8 mouse cellular contexts compared by ENCODE assay signal in the genomic region with DNA sequence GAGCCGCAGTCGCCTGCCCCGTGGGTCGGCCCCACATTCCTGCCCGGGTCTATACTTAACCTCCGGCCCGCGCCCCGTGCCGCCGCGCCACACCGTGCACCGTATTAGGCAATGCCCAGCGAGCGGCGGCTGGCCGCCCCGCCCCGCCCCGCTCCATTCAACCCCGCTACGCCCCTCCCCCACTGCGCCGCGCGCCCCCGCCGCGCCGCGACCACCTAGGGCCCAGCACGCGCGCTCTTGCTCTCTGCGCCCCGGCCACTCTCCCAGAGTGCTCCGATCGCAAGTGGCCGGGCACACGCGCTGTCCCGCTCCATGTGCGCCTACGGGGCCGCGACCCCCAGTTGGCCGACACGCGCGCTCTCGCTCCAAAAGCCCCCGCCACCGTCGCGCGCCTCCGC. TPM values are rescaled to one million over a fixed set of nuclear protein-coding genes. Genes with fewer than 3 reads are reported as not detected.
DNase-seq lines count a peak whose midpoint lies in the region; ATAC-seq and TF ChIP-seq lines count a peak whose summit lies in the region.

No protein-coding gene starts in this region.

- under 1% methylated on average over 45 of the region's 58 CpGs for WGBS in intestine, embryonic 14.5 days
- WGBS in liver, embryonic 15.5 days (ENCODE audit: insufficient replicate concordance): 1% methylated on average over 51 of the region's 58 CpGs
- WGBS in neural tube, embryonic 11.5 days: 0% methylated on average over 51 of the region's 58 CpGs

- H3K9ac ChIP-seq in intestine, embryonic 14.5 days (ENCODE audit: low read length): peak overlapping the region; percentile 68
- H3K9ac ChIP-seq in liver, embryonic 15.5 days: peak overlapping the region; percentile 70
- H3K9ac ChIP-seq in neural tube, embryonic 11.5 days (ENCODE audit: low read length): peak overlapping the region; percentile 75

- H3K27me3 ChIP-seq in intestine, embryonic 14.5 days (replicated peaks; ENCODE audit: control insufficient read depth, insufficient read depth, low read length): no peaks in the 10 kb centered on the region
- H3K27me3 ChIP-seq in liver, embryonic 15.5 days: no peaks in the 10 kb centered on the region; the same call in 1 of the 2 replicates
- H3K27me3 ChIP-seq in neural tube, embryonic 11.5 days (ENCODE audit: control insufficient read depth, insufficient read depth, low read length): no peaks in the 10 kb centered on the region

- peak overlapping the region; percentile 95 for H3K4me3 ChIP-seq in left cerebral cortex, adult 2 months
- H3K4me3 ChIP-seq in intestine, embryonic 14.5 days (ENCODE audit: low read depth, low read length): peak overlapping the region; percentile 65
- H3K4me3 ChIP-seq in liver, embryonic 15.5 days (replicated peaks): peak overlapping the region; percentile 87
- H3K4me3 ChIP-seq in neural tube, embryonic 11.5 days (ENCODE audit: low read depth, low read length): peak overlapping the region; percentile 76

- H3K4me1 ChIP-seq in intestine, embryonic 14.5 days (replicated peaks; ENCODE audit: control insufficient read depth, insufficient read depth, low read length): no peaks in the 10 kb centered on the region
- H3K4me1 ChIP-seq in liver, embryonic 15.5 days (replicated peaks): peaks cover 23% of the 10 kb centered on the region
- H3K4me1 ChIP-seq in neural tube, embryonic 11.5 days (ENCODE audit: control insufficient read depth, insufficient read depth, low read length): no peaks in the 10 kb centered on the region

- H3K27ac ChIP-seq in left cerebral cortex, adult 2 months: peak overlapping the region; percentile 97
- H3K27ac ChIP-seq in intestine, embryonic 14.5 days (ENCODE audit: low read depth): peak overlapping the region; percentile 87
- peak overlapping the region; percentile 76 for H3K27ac ChIP-seq in liver, embryonic 15.5 days (replicated peaks)
- peak overlapping the region; percentile 86 for H3K27ac ChIP-seq in neural tube, embryonic 11.5 days (ENCODE audit: low read depth, low read length)

- intact Hi-C loops in left cerebral cortex, adult 2 months (cut with DNase I): loop anchor here (1.0 to 5.0 kb wide), 2 partner anchors 18 to 647 kb away; no protein-coding TSS in a partner anchor
- intact Hi-C loops in left cerebral cortex, postnatal 25 days (cut with DNase I): loop anchor here (10.0 kb wide), 1 partner anchor 780 kb away; a partner anchor contains a TSS

- H3K9me3 ChIP-seq in intestine, embryonic 14.5 days (ENCODE audit: control insufficient read depth, low read length): no peaks in the 10 kb centered on the region
- H3K9me3 ChIP-seq in liver, embryonic 15.5 days (replicated peaks): no peaks in the 10 kb centered on the region
- H3K9me3 ChIP-seq in neural tube, embryonic 11.5 days (ENCODE audit: control insufficient read depth, low read length): no peaks in the 10 kb centered on the region

- DNase-seq in left cerebral cortex, adult 2 months (ENCODE audit: extremely low spot score in 1 of 2, low spot score in 2 of 2): peak; percentile 61 to 62
- DNase-seq in left cerebral cortex, postnatal 25 days (ENCODE audit: low spot score in 2 of 2): no peak
- peak; percentile 91 for DNase-seq in embryo, embryonic 10.5 days (ENCODE audit: low spot score)
- DNase-seq in gastrocnemius, postnatal 4 days (ENCODE audit: low spot score in 2 of 2): peak; percentile 63 to 79
- peak; percentile 87 for DNase-seq in intestine, embryonic 14.5 days (ENCODE audit: low spot score)
- no peak for DNase-seq in neural tube, embryonic 11.5 days (ENCODE audit: low spot score)
- peak; percentile 85 for DNase-seq in testis, postnatal 10 days (ENCODE audit: low spot score)

- no peak for TF ChIP-seq CTCF in left cerebral cortex, adult 2 months (IDR thresholded peaks at IDR 0.05)

- peak overlapping the region; percentile 67 for H3K4me2 ChIP-seq in intestine, embryonic 14.5 days (ENCODE audit: low read length)
- H3K4me2 ChIP-seq in liver, embryonic 15.5 days: peak overlapping the region; percentile 87
- peak overlapping the region; percentile 69 for H3K4me2 ChIP-seq in neural tube, embryonic 11.5 days (ENCODE audit: low read depth)

- ATAC-seq in intestine, embryonic 14.5 days (replicated peaks; ENCODE audit: low FRiP score, low TSS enrichment, low read depth): peak; percentile 90
- peak; percentile 79 for ATAC-seq in liver, embryonic 15.5 days (ENCODE audit: insufficient read depth)
- peak; percentile 91 for ATAC-seq in neural tube, embryonic 11.5 days (ENCODE audit: insufficient read depth, low FRiP score, low TSS enrichment)

- H3K36me3 ChIP-seq in intestine, embryonic 14.5 days (ENCODE audit: control insufficient read depth, insufficient read depth, low read length): no peaks in the 10 kb centered on the region
- no peaks in the 10 kb centered on the region for H3K36me3 ChIP-seq in liver, embryonic 15.5 days (replicated peaks)
- H3K36me3 ChIP-seq in neural tube, embryonic 11.5 days (ENCODE audit: control insufficient read depth, insufficient read depth, low read length): no peaks in the 10 kb centered on the region

RNA-seq across cellular contexts. Expression of a gene that starts 0.8 kb away (rescaled TPM):
- 10 to 100 TPM; 14.6 to 17.0 TPM for total RNA-seq in left cerebral cortex, adult 2 months (2021)
- total RNA-seq in left cerebral cortex, postnatal 25 days (2021): 10 to 100 TPM; 18.6 to 23.3 TPM
- total RNA-seq in gastrocnemius, postnatal 4 days (2021): 100 to 1,000 TPM; 210 to 241 TPM
- polyA plus RNA-seq in intestine, embryonic 14.5 days (2014; fragmentation: Nextera tagmentation; extraction: Ambion mirVana): 125 and 135 TPM in 2 replicates
- polyA plus RNA-seq in liver, embryonic 15.5 days (2015; fragmentation: Nextera tagmentation; extraction: Ambion mirVana): 44.2 and 46.9 TPM in 2 replicates
- 53.8 and 54.8 TPM in 2 replicates for polyA plus RNA-seq in neural tube, embryonic 11.5 days (2014; fragmentation: Nextera tagmentation; extraction: Ambion mirVana)

RNA-seq across cellular contexts. Expression of a gene that starts 18.7 kb away (rescaled TPM):
- total RNA-seq in left cerebral cortex, adult 2 months (2021): 10 to 100 TPM; 89.8 to 98.7 TPM
- total RNA-seq in left cerebral cortex, postnatal 25 days (2021): 10 to 100 TPM; 99.1 to 99.4 TPM
- 10 to 100 TPM; 54.4 to 65.3 TPM for total RNA-seq in gastrocnemius, postnatal 4 days (2021)
- 68.4 and 71.8 TPM in 2 replicates for polyA plus RNA-seq in intestine, embryonic 14.5 days (2014; fragmentation: Nextera tagmentation; extraction: Ambion mirVana)
- polyA plus RNA-seq in liver, embryonic 15.5 days (2015; fragmentation: Nextera tagmentation; extraction: Ambion mirVana): 26.2 and 28.4 TPM in 2 replicates
- polyA plus RNA-seq in neural tube, embryonic 11.5 days (2014; fragmentation: Nextera tagmentation; extraction: Ambion mirVana): 112 and 115 TPM in 2 replicates

Comparison
In these comparisons a context has a peak if more than half of its experiments do, and no peak if none do; other contexts are left out.
1. DNase-seq: peak in left cerebral cortex, adult 2 months (2 of 2), embryo, embryonic 10.5 days (single experiment), gastrocnemius, postnatal 4 days (2 of 2), intestine, embryonic 14.5 days (single experiment) and testis, postnatal 10 days (single experiment); none in left cerebral cortex, postnatal 25 days (0 of 2) and neural tube, embryonic 11.5 days (single experiment).
2. RNA of a gene that starts 0.8 kb away (total RNA-seq): 210 to 241 TPM in gastrocnemius, postnatal 4 days; 18.6 to 23.3 TPM in left cerebral cortex, postnatal 25 days and 14.6 to 17.0 TPM in left cerebral cortex, adult 2 months; every median in the first group is over 4 times any median in the second.
3. Peak in every context shown above with its lines, with median percentiles within 50 percentile points of each other: H3K27ac ChIP-seq, H3K4me3 ChIP-seq, ATAC-seq, H3K4me2 ChIP-seq and H3K9ac ChIP-seq.